Mouse (Mus musculus) CH12.LX (cell line): ENCODE data around the gene F2. TPM values are rescaled to one million over a fixed set of nuclear protein-coding genes. Genes with fewer than 3 reads are reported as not detected.

ENCODE experiments used
- DNase-seq: peaks from one replicate; pipeline ENCODE4 v3.0.0-alpha.2; 2013; ENCODE audit errors: extremely low read depth
- H3K27ac ChIP-seq: 2 replicates; pipeline ENCODE4 v1.5.1; 2012; ENCODE audit warnings: low read depth, mild to moderate bottlenecking, control low read depth, moderate library complexity; ENCODE audit not compliant: insufficient read depth
- H3K27me3 ChIP-seq: replicated peaks from 2 replicates; pipeline ENCODE3; 2012; ENCODE audit warnings: inconsistent platforms
- H3K36me3 ChIP-seq, 2 experiments: replicated peaks in 1 of 2; 2 replicates each; pipeline versions ENCODE3 to v1.6.1; 2012; ENCODE audit warnings: inconsistent platforms in 1 of 2, low read length in 1 of 2, mild to moderate bottlenecking in 1 of 2, mixed read lengths in 1 of 2, moderate library complexity in 1 of 2; ENCODE audit not compliant: control insufficient read depth in 1 of 2, insufficient read depth in 1 of 2
- H3K4me1 ChIP-seq, 2 experiments: 2 replicates each; pipeline ENCODE4 v1.6.1; 2012; ENCODE audit warnings: inconsistent platforms in 1 of 2, moderate library complexity in 1 of 2; ENCODE audit not compliant: insufficient read depth in 2 of 2, control insufficient read depth in 1 of 2
- H3K4me2 ChIP-seq: 2 replicates; pipeline ENCODE4 v1.6.1; 2012; ENCODE audit warnings: low read depth, mild to moderate bottlenecking, control low read depth; ENCODE audit not compliant: poor library complexity, insufficient read depth, severe bottlenecking
- H3K4me3 ChIP-seq, 3 experiments: fragments of 150-350 bp in 1 of 3; sonication (generic) in 1 of 3; replicated peaks in 1 of 3; 2 replicates each; pipeline versions ENCODE3 to v1.5.1; 2011 to 2012; ENCODE audit warnings: low read depth in 2 of 3, low read length in 2 of 3, mild to moderate bottlenecking in 2 of 3, moderate library complexity in 2 of 3, control low read depth in 1 of 3, improper control_type of control experiment in 1 of 3, inconsistent platforms in 1 of 3, mixed read lengths in 1 of 3; ENCODE audit not compliant: poor library complexity in 1 of 3
- H3K79me2 ChIP-seq: replicated peaks from 2 replicates; pipeline ENCODE4 v1.6.1; 2012; ENCODE audit warnings: mild to moderate bottlenecking, moderate library complexity; ENCODE audit not compliant: control insufficient read depth, poor library complexity, insufficient read depth, severe bottlenecking; ENCODE audit errors: extremely low read depth
- H3K9ac ChIP-seq: 2 replicates; pipeline ENCODE4 v1.6.1; 2012; ENCODE audit warnings: low read depth, mild to moderate bottlenecking, control low read depth, moderate library complexity; ENCODE audit not compliant: insufficient read depth
- H3K9me3 ChIP-seq: replicated peaks from 2 replicates; pipeline ENCODE3; 2012; ENCODE audit warnings: low read length, inconsistent platforms, mixed read lengths
- CTCF ChIP-seq, 2 experiments: IDR thresholded peaks in 1 of 2; conservative IDR thresholded peaks in 1 of 2; 2 replicates each; pipeline ENCODE4 v1.5.1; 2011 to 2012; ENCODE audit warnings: low read depth in 2 of 2, low read length in 2 of 2, improper control_type of control experiment in 1 of 2, inconsistent platforms in 1 of 2, mild to moderate bottlenecking in 1 of 2, moderate library complexity in 1 of 2
- ELF1 ChIP-seq: IDR thresholded peaks from 2 replicates; pipeline ENCODE4 v1.6.1; 2014; ENCODE audit warnings: low read depth, mild to moderate bottlenecking, inconsistent platforms, low read length, improper control_type of control experiment
- HCFC1 ChIP-seq: IDR thresholded peaks from 2 replicates; pipeline ENCODE4 v1.6.1; 2012; ENCODE audit warnings: low read depth, mild to moderate bottlenecking, inconsistent platforms, low read length, improper control_type of control experiment
- IRF4 ChIP-seq: IDR thresholded peaks from 2 replicates; pipeline ENCODE4 v1.6.1; 2014; ENCODE audit warnings: low read depth, mild to moderate bottlenecking, inconsistent platforms, low read length, improper control_type of control experiment
- JUN ChIP-seq: IDR thresholded peaks from 2 replicates; pipeline ENCODE4 v1.6.1; 2011; ENCODE audit warnings: low read depth, mild to moderate bottlenecking, low read length, improper control_type of control experiment, moderate library complexity; ENCODE audit not compliant: insufficient read depth
- JUND ChIP-seq: conservative IDR thresholded peaks from 2 replicates; pipeline ENCODE4 v1.6.1; 2011; ENCODE audit warnings: low read depth, low read length, improper control_type of control experiment
- KAT2A ChIP-seq: IDR thresholded peaks from 2 replicates; pipeline ENCODE4 v1.6.1; 2012; ENCODE audit warnings: low read length, improper control_type of control experiment, inconsistent platforms; ENCODE audit not compliant: insufficient replicate concordance
- MAZ ChIP-seq: IDR thresholded peaks from 2 replicates; pipeline ENCODE4 v1.6.1; 2012; ENCODE audit warnings: low read depth, mild to moderate bottlenecking, inconsistent platforms, low read length, improper control_type of control experiment, moderate library complexity
- MEF2A ChIP-seq: IDR thresholded peaks from 2 replicates; pipeline ENCODE4 v1.6.1; 2014; ENCODE audit warnings: low read depth, mild to moderate bottlenecking, inconsistent platforms, low read length, improper control_type of control experiment, borderline replicate concordance
- MXI1 ChIP-seq: IDR thresholded peaks from 2 replicates; pipeline ENCODE4 v1.6.1; 2011; ENCODE audit warnings: mild to moderate bottlenecking, low read depth, low read length, improper control_type of control experiment
- MYC ChIP-seq: IDR thresholded peaks from 2 replicates; pipeline ENCODE4 v1.6.1; 2011; ENCODE audit warnings: low read depth, mild to moderate bottlenecking, improper control_type of control experiment, low read length
- RAD21 ChIP-seq: IDR thresholded peaks from 2 replicates; pipeline ENCODE4 v1.6.1; 2011; ENCODE audit warnings: low read depth, mild to moderate bottlenecking, low read length, improper control_type of control experiment, moderate library complexity
- SIN3A ChIP-seq: IDR thresholded peaks from 2 replicates; pipeline ENCODE4 v1.6.1; 2012; ENCODE audit warnings: low read length, improper control_type of control experiment, inconsistent platforms
- SMC3 ChIP-seq: IDR thresholded peaks from 2 replicates; pipeline ENCODE4 v1.6.1; 2011; ENCODE audit warnings: low read depth, low read length, improper control_type of control experiment
- TCF12 ChIP-seq: IDR thresholded peaks from 2 replicates; pipeline ENCODE4 v1.6.1; 2014; ENCODE audit warnings: low read depth, mild to moderate bottlenecking, inconsistent platforms, low read length, improper control_type of control experiment
- USF1 ChIP-seq: IDR thresholded peaks from 2 replicates; pipeline ENCODE4 v1.6.1; 2014; ENCODE audit warnings: low read depth, mild to moderate bottlenecking, inconsistent platforms, low read length, improper control_type of control experiment
- ZNF384 ChIP-seq: IDR thresholded peaks from 2 replicates; pipeline ENCODE4 v1.6.1; 2012; ENCODE audit warnings: low read depth, low read length, improper control_type of control experiment, inconsistent platforms
- dilution Hi-C: fragments of 300-500 bp; cut with MboI; formaldehyde crosslinking; loops from 2 replicates; pipeline ENCODE4 v1.14.3; 2020; ENCODE audit warnings: low sequenced_read_pairs; ENCODE audit not compliant: extremely low pct_unique_long_range_greater_than_20kb, extremely low pct_ligation_motif_present
- in situ Hi-C: fragments of 300-500 bp; cut with MboI; formaldehyde crosslinking; loops from 3 replicates; pipeline ENCODE4 v1.14.3; 2019; ENCODE audit warnings: low sequenced_read_pairs, low pct_ligation_motif_present, low pct_unique_long_range_greater_than_20kb, mixed read lengths
- polyA plus RNA-seq: library from polyadenylated mRNA; unstranded; fragments of >175 nt; gene quantifications from 2 replicates; pipeline ENCODE4 v1.2.1, GENCODE M21; 2012; ENCODE audit warnings: low read depth; ENCODE audit not compliant: insufficient read length
- total RNA-seq, 2 experiments: library from RNA; depleted of rRNA; stranded (reverse); fragments of 300-350 nt in 1 of 2; fragments of >200 nt in 1 of 2; gene quantifications; 2 replicates each; pipeline ENCODE4 v1.2.3; 2012 to 2014

F2 gene
- total and polyA plus RNA-seq, 3 experiments: 0.04 TPM; not detected in 2

- Histone ChIP-seq H3K9me3 (no peaks in the 10 kb centered on the region), H3K36me3 (peaks cover 49 to 80% of the 10 kb centered on the region in 2 experiments), H3K79me2 (no peaks in the 10 kb centered on the region; the same call in 1 of the 2 replicates), H3K27ac (no peak overlapping the region), H3K4me2 (no peak overlapping the region), H3K4me3 (no peak overlapping the region), H3K9ac (no peak overlapping the region), H3K27me3 (no peaks in the 10 kb centered on the region), H3K4me1 (peaks cover 0 to 2% of the 10 kb centered on the region in 2 experiments; a peak in 1 of 4 replicates)
- in situ Hi-C loops: no loop called here
- dilution Hi-C loops: no loop called here
- DNase-seq: no peak
- TF ChIP-seq IRF4 (no peak), TCF12 (no peak), SIN3A (no peak), MAZ (no peak), CTCF (conservative IDR thresholded peaks at IDR 0.05 in 1 of 2, IDR thresholded peaks at IDR 0.05 in 1 of 2; ENCODE audit: low read depth in 2 of 2, low read length in 2 of 2) (peak in 1 of 2 experiments; percentile 42; a peak in 2 of 4 replicates), MEF2A (no peak), JUN (no peak), MXI1 (no peak), MYC (no peak), USF1 (no peak), RAD21 (peak; percentile 11), ELF1 (no peak), KAT2A (no peak)
Measured at GRCm38 (mm10) chr2:91602389-91602788, 33.8 kb downstream of the F2 start.

- no peaks in the 10 kb centered on the region for H3K9me3 ChIP-seq
- no peaks in the 10 kb centered on the region; the same call in 1 of the 2 replicates for H3K79me2 ChIP-seq
- dilution Hi-C loops (no loop called here), in situ Hi-C loops (no loop called here)
- H3K36me3 ChIP-seq: peaks cover 51 to 85% of the 10 kb centered on the region in 2 experiments
- no peaks in the 10 kb centered on the region for H3K4me1 ChIP-seq
- no peak overlapping the region for H3K4me3 ChIP-seq
- H3K27me3 ChIP-seq: no peaks in the 10 kb centered on the region
- DNase-seq: no peak
- no peak overlapping the region for H3K27ac ChIP-seq
- H3K9ac ChIP-seq: no peak overlapping the region
- no peak overlapping the region for H3K4me2 ChIP-seq
- no peak for TF ChIP-seq SIN3A
- no peak for TF ChIP-seq ELF1
- no peak for TF ChIP-seq JUND
- TF ChIP-seq HCFC1: no peak
- TF ChIP-seq SMC3: no peak
- no peak for TF ChIP-seq ZNF384
Measured at GRCm38 (mm10) chr2:91600475-91600874, 35.7 kb downstream of the F2 start.
